Mouse (Mus musculus): ENCODE data around the gene Col4a3. TPM values are rescaled to one million over a fixed set of nuclear protein-coding genes. Genes with fewer than 3 reads are reported as not detected.
A peak's percentile ranks its signal among the peaks of the same experiment; 100 is the strongest.

Col4a3 gene
- polyA plus RNA-seq, 1 experiment from 2014 or later: 0.22 TPM

DNA sequence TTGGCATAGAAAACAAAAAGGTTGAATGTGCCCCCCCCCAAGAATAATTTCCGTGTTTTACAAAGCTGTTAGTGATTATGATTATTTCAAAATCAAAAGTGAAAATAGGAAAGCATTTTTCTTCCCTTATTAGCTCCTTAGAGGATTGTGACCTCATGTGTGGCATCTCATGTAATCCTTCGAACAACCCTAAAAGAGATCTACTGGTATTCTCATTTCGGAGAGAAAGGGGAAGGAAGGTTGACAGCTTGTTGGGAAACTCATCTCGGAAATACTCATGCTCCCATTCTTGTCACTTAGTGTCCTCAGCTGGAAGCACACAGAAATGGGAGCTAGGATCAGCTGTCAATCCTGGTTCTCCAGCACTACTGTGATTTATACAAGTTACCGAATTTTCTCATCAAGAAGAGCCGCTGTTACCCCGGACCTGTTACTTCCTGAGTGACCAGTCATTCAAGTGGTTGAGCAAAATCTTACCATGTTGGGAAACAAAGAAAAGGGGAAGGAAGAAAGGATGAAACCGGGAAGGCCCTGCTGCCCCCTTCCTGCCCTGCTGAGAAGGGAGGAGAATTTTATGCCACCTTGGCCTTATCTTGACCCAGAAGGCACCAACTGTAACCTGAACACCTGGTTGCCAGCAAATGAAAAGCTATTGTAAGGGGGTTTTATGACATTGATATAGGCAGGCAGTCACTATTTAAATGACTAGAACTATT lies 174.9 kb downstream of the Col4a3 start:
- ATAC-seq (replicated peaks; ENCODE audit: low FRiP score): no peak
- WGBS: 74% methylated on average over 8 of the region's 8 CpGs

DNA sequence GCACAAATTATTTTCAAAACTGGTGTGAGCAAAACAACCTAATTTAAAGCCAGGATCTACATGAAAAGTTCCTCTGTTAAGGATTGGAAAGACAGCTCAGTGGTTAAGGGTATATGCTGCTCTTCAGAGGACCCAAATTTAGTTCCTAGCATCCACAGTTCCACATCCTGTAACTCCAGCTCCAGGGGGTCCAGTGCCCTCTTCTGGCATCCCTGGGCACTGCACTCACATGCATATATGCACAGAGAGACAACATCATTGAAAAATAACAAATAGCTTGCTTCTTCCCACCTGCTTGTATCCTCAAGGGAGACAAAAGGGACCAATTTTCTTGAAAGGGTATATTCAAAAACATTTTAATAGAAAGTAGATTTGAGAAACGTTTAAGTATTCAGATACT lies 175.6 kb downstream of the Col4a3 start:
- ATAC-seq (replicated peaks; ENCODE audit: low FRiP score) (no peak), DNase-seq (ENCODE audit: low spot score) (no peak)
- Histone ChIP-seq H3K9ac (ENCODE audit: low read depth, low read length) (no peak overlapping the region), H3K27me3 (replicated peaks; ENCODE audit: control insufficient read depth, insufficient read depth, low read length) (no peaks in the 10 kb centered on the region), H3K36me3 (ENCODE audit: control insufficient read depth, insufficient read depth, low read length) (peaks cover 2% of the 10 kb centered on the region; the same call in 1 of the 2 replicates), H3K4me2 (no peak overlapping the region), H3K4me3 (ENCODE audit: low read depth, low read length) (no peak overlapping the region), H3K27ac (ENCODE audit: low read depth, low read length) (no peak overlapping the region), H3K9me3 (ENCODE audit: control insufficient read depth, low read length) (peaks cover 2% of the 10 kb centered on the region; the same call in 1 of the 2 replicates), H3K4me1 (replicated peaks; ENCODE audit: control insufficient read depth, insufficient read depth, low read length) (no peaks in the 10 kb centered on the region)
- 82% methylated on average over 1 of the region's 1 CpGs for WGBS

More for the DNA sequence above, 174.9 kb downstream of the Col4a3 start:
- Histone ChIP-seq H3K9me3 (ENCODE audit: control insufficient read depth, low read length) (peaks cover 2% of the 10 kb centered on the region; the same call in 1 of the 2 replicates), H3K27me3 (replicated peaks; ENCODE audit: control insufficient read depth, insufficient read depth, low read length) (no peaks in the 10 kb centered on the region), H3K9ac (ENCODE audit: low read depth, low read length) (no peak overlapping the region), H3K36me3 (ENCODE audit: control insufficient read depth, insufficient read depth, low read length) (peaks cover 2% of the 10 kb centered on the region; the same call in 1 of the 2 replicates), H3K4me3 (ENCODE audit: low read depth, low read length) (no peak overlapping the region), H3K27ac (ENCODE audit: low read depth, low read length) (no peak overlapping the region), H3K4me1 (replicated peaks; ENCODE audit: control insufficient read depth, insufficient read depth, low read length) (no peaks in the 10 kb centered on the region), H3K4me2 (no peak overlapping the region)
- no peak for DNase-seq (ENCODE audit: low spot score)

DNA sequence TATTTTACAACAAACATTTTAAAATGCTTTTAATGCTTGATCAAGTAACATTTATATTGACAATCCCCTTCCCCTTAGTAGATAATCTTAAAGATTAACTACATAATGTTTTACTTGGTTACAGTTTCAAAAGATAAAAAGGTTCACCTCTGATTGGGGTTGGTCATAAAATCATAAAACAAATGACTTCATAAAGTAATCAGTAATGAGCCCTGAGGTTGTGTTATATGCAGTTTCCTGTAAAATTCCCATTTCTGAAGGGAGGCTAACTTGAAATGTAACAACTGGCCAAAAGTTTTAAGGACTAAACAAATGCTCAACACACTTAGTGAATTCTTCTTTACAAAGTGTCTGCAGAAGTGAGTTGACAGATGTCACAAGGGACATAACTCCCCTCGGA lies 179.5 kb downstream of the Col4a3 start:
- H3K4me1 ChIP-seq (replicated peaks; ENCODE audit: control insufficient read depth, insufficient read depth, low read length): no peaks in the 10 kb centered on the region
- H3K27me3 ChIP-seq (replicated peaks; ENCODE audit: control insufficient read depth, insufficient read depth, low read length): no peaks in the 10 kb centered on the region
- H3K9me3 ChIP-seq (ENCODE audit: control insufficient read depth, low read length): peaks cover 2% of the 10 kb centered on the region; the same call in 1 of the 2 replicates
- no peak overlapping the region for H3K9ac ChIP-seq (ENCODE audit: low read depth, low read length)
- H3K36me3 ChIP-seq (ENCODE audit: control insufficient read depth, insufficient read depth, low read length): no peaks in the 10 kb centered on the region
- 50% methylated on average over 1 of the region's 1 CpGs for WGBS
- no peak for ATAC-seq (replicated peaks; ENCODE audit: low FRiP score)
- no peak overlapping the region for H3K27ac ChIP-seq (ENCODE audit: low read depth, low read length)
- H3K4me2 ChIP-seq: no peak overlapping the region
- no peak overlapping the region for H3K4me3 ChIP-seq (ENCODE audit: low read depth, low read length)
- DNase-seq (ENCODE audit: low spot score): no peak

DNA sequence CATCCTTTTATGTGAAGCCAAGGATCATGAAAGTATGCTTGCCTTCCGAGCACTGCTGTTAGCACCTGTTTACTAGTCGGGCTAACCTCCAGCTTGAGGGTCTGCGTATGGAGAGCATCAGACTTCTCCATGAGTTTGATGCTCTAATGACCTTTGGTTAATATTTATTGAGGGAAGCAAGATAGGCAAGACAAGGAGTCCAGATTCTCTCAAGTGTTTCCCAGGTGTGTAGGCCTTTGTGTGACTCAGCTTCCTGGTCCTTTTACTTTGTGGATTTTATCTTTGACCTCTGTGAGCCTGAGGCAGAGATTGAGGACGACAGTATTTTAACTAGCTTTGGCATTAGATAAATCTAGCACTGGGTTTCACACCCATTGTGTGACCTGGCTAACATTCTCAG lies 179.9 kb downstream of the Col4a3 start:
- no peaks in the 10 kb centered on the region for H3K4me1 ChIP-seq (replicated peaks; ENCODE audit: control insufficient read depth, insufficient read depth, low read length)
- peaks cover 2% of the 10 kb centered on the region; the same call in 1 of the 2 replicates for H3K9me3 ChIP-seq (ENCODE audit: control insufficient read depth, low read length)
- no peak for ATAC-seq (replicated peaks; ENCODE audit: low FRiP score)
- no peak overlapping the region for H3K9ac ChIP-seq (ENCODE audit: low read depth, low read length)
- DNase-seq (ENCODE audit: low spot score): no peak
- 65% methylated on average over 4 of the region's 4 CpGs for WGBS
- no peak overlapping the region for H3K4me2 ChIP-seq
- no peaks in the 10 kb centered on the region for H3K27me3 ChIP-seq (replicated peaks; ENCODE audit: control insufficient read depth, insufficient read depth, low read length)
- no peak overlapping the region for H3K27ac ChIP-seq (ENCODE audit: low read depth, low read length)
- H3K4me3 ChIP-seq (ENCODE audit: low read depth, low read length): no peak overlapping the region
- no peaks in the 10 kb centered on the region for H3K36me3 ChIP-seq (ENCODE audit: control insufficient read depth, insufficient read depth, low read length)

DNA sequence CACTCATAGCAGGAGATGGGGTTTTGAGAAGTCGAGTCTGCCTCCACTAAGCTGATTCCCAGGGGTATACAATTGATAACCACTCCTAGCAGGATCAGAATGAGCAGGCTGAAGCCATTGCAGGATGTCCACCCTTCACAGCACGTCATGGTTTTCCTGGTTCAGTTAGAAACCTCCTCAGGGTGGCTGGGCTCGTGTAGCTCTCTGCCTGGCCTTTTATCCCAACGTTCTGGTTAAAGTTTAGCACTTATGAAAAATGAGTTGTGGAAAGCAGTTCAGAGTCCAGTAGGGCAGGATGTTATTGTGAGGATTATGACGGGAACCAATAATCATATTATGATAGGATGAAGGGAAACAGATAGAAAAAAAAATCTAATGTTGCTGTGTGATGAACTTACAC lies 181.5 kb downstream of the Col4a3 start, which contains the start of gene Tm4sf20:
Gene Tm4sf20 (minus strand): TSS at position 193 of the 400 bp plus-strand sequence.
- H3K4me2 ChIP-seq: no peak within 1 kb of the TSS
- DNase-seq (ENCODE audit: low spot score) (no peak), ATAC-seq (replicated peaks; ENCODE audit: low FRiP score) (no peak)
- no peak within 1 kb of the TSS for H3K9ac ChIP-seq (ENCODE audit: low read depth, low read length)
- H3K4me1 ChIP-seq (replicated peaks; ENCODE audit: control insufficient read depth, insufficient read depth, low read length): no peaks in the 10 kb centered on the region
- H3K27me3 ChIP-seq (replicated peaks; ENCODE audit: control insufficient read depth, insufficient read depth, low read length): no peaks in the 10 kb centered on the region
- no peak within 1 kb of the TSS for H3K4me3 ChIP-seq (ENCODE audit: low read depth, low read length)
- H3K36me3 ChIP-seq (ENCODE audit: control insufficient read depth, insufficient read depth, low read length): no peaks in the 10 kb centered on the region
- no peaks in the 10 kb centered on the region for H3K9me3 ChIP-seq (ENCODE audit: control insufficient read depth, low read length)
- WGBS: 62% methylated on average over 5 of the region's 5 CpGs
- no peak within 1 kb of the TSS for H3K27ac ChIP-seq (ENCODE audit: low read depth, low read length)

DNA sequence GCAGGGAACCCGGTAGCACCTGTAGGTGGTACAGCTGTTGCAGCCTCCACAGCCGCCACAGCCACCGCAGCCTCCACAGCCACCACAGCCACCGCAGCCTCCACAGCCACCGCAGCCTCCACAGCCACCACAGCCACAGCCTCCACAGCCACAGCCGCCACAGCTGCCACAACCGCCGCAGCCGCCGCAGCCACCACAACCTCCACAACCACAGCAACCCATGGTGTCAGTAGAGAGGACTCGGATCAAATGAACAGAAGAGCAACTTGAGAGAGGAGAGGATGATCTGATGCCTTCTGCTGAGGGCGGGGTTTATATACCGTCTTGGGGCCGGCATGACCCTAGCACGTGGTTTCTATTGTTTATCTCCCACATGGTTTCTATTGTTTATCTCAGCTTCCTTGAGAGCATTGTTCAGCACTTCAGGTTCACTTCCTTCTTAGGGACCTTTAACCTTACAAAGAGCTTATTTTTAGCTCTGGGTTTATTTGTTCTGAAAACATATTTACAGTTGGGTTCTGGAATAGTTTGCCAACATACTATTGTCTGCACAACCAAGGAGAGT lies 184.4 kb downstream of the Col4a3 start, which contains the start of gene Gm47791:
Gene Gm47791 (minus strand): TSS at position 222 of the 565 bp plus-strand sequence.
- no peak for DNase-seq (ENCODE audit: low spot score)
- no peaks in the 10 kb centered on the region for H3K36me3 ChIP-seq (ENCODE audit: control insufficient read depth, insufficient read depth, low read length)
- H3K4me2 ChIP-seq: no peak within 1 kb of the TSS
- ATAC-seq (replicated peaks; ENCODE audit: low FRiP score): peak; percentile 12; the same call in 1 of the 2 replicates
- no peak within 1 kb of the TSS for H3K9ac ChIP-seq (ENCODE audit: low read depth, low read length)
- H3K27me3 ChIP-seq (replicated peaks; ENCODE audit: control insufficient read depth, insufficient read depth, low read length): no peaks in the 10 kb centered on the region
- H3K4me1 ChIP-seq (replicated peaks; ENCODE audit: control insufficient read depth, insufficient read depth, low read length): no peaks in the 10 kb centered on the region
- no peak within 1 kb of the TSS for H3K4me3 ChIP-seq (ENCODE audit: low read depth, low read length)
- WGBS: 70% methylated on average over 15 of the region's 15 CpGs
- no peak within 1 kb of the TSS for H3K27ac ChIP-seq (ENCODE audit: low read depth, low read length)
- H3K9me3 ChIP-seq (ENCODE audit: control insufficient read depth, low read length): no peaks in the 10 kb centered on the region

Other genes starting within 250 kb of the Col4a3 start
- gene Col4a4, start 72 bp upstream of the Col4a3 start, polyA plus RNA-seq (2014; fragmentation: Nextera tagmentation; extraction: Ambion mirVana): 0.05 and 0.15 TPM in 2 replicates
- 273 and 281 TPM in 2 replicates for gene Mff, start 138.0 kb downstream of the Col4a3 start, polyA plus RNA-seq (2014; fragmentation: Nextera tagmentation; extraction: Ambion mirVana)
- gene Tm4sf20, start 181.5 kb downstream of the Col4a3 start, polyA plus RNA-seq (2014; fragmentation: Nextera tagmentation; extraction: Ambion mirVana): 0.12 TPM in 1 of 2 replicates, not detected in the other
- gene Gm47791, start 184.3 kb downstream of the Col4a3 start, polyA plus RNA-seq (2014; fragmentation: Nextera tagmentation; extraction: Ambion mirVana): not detected in 2 replicates